Mouse (Mus musculus) T-helper 1 cell (primary cell): ENCODE data around the gene Hmx1.

Source experiments
- in situ Hi-C: fragments of 300-600 bp; cut with MboI, MseI; formaldehyde crosslinking; loops from one replicate; pipeline ENCODE4 v1.15.1; 2025; ENCODE audit warnings: high pct_unique_total_duplicates

Hmx1 gene

GRCm38 (mm10) chr5:35388491-35389111 lies at the start of gene Hmx1:
Gene Hmx1, plus strand, starts transcription at chr5:35389108.
- in situ Hi-C loops, result no loop called here

DNA sequence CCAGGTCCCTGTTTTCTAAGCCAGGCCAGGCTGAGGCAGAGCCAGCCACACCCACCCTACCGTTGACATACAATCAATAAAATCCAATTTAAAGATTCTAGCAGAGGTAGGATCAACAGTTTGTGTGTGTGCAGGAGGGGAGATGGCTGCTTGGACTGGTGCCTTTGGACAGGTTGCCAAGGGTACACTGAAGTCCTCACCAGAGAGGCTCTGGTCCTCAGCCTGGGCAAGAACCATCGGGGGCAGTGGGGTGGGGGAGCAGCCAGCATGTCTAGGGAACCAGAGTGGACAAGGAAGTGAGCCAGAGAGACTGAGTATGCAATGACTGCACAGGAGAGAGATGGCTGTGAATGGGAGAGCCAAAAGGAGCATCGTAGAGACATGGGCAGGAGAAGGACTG lies 43.8 kb upstream of the Hmx1 start:
- in situ Hi-C loops, result loop anchor here (5.0 kb wide), 1 partner anchor 53 kb away; no protein-coding TSS in a partner anchor

DNA sequence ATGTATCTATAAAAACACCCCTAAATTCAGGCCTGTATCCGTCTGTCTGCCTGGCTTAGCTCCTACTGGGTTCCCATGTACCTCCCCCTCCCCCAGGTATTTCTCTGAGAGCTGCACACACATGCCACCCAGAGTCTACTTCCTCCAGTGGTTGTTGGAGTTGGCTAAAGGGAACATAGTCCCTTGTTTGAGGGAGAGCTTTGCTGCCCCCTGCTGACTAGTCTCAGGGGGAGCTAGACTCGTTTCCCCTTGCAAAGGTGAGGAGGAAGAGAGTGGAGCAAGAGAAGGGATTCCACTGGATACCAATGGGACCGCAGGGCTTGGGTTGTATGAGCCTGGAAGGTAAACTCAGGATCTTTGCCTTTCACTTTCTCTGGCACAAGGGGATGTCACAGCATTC lies 40.1 kb upstream of the Hmx1 start:
- in situ Hi-C loops, result loop anchor here (5.0 kb wide), 1 partner anchor 56 kb away; no protein-coding TSS in a partner anchor

DNA sequence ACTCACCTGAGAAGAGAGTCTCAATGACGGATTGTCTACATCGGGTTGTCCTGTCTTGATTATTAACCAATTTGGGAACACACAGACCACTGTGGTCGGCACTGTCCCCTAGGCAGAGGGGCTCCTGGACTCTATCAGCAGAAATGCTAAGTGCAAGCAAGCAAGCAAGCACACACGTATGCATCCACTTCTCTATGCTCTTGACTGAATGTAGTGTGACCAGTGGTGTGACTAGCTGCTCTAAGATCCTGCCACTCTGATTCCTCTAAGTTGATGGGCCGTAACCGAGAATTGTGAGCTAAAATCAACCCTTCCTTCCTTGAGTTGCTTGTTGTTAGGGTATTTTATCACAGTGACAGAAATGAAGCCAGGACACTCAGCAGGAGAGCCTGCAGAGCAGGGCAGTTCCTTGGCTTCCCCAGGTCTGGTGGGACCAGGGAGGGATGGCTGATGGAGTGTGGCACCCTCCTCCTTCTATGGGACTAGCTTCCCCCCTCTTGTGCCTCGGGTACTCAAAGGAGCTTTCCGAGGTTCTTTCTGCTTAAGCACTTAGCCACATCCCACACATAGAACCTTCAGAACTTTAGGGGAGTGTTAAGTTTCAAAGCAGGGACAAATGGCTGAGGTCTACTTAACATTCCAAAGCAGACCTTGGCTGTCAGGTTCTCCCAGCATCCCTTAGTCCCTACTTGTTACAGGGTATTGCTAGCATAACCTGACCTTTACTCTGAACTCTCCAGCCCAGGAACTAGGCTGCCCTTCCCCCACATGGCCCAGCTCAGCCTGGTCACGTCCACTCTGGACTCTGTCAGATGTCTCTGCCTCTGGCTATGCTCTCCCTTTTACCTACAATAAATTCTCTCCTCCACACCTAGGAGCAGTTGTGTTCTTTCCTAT lies 31.1 kb upstream of the Hmx1 start:
- in situ Hi-C loops, result no loop called here

GRCm38 (mm10) chr5:35361570-35362284 lies 27.2 kb upstream of the Hmx1 start:
- in situ Hi-C loops, result loop anchor here (5.0 kb wide), 1 partner anchor 146 kb away; no protein-coding TSS in a partner anchor

DNA sequence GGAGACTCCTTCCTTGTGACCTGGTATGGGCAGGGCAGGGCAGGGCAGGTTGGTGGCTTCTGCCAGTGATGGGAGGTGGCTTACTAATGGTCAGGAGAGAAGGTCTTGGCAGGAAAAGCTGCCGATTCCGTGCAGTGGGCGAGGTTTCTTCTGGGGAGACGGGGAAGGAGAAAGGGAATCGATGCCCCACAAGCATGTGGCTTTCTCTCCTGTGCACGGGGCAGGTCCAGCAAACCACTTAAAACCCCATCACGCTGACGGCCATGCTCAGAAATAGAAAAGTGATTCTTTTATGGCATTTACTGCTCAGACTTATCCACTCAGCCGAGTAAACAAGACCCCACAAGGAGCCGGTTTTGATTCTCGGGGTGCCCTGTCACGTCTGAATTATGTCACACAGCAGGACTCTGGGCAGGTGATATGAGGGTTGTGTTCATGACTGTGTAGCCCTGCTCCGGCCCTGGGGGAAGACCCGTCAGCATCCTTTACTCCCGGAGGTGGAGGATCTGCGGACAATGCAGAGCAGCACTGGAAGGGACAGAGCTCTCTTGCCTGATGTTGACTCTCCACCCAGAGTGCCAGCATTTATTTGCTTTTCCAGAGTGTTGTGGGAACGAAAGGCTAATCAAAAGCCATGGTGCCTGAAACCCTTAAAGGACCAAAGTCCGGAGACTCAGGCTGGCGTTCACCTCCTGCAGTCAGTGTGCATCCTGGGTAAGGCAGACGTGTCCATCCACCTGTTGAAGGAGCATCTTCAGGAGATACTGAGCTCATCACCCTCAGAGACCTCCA lies 22.5 kb upstream of the Hmx1 start:
- in situ Hi-C loops, result no loop called here

DNA sequence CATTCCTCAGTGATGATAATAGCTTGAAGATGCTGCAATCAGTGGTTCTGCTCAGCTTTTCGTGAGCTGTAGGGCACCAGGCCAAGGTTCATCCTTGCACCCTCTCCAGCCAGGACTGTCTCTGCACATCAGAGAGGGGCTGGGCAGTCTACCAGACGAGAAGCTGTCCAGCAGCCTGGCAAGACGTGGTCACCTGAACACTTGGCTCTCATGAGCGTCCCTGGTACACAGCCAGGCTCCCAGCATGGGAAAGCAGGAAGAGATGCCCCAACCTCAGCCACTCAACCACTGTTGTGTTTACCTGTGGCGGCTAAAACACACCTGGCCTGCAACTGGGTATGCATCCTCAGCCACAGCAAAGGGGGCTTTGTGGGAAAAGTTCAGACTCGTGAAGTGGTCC lies 20.0 kb upstream of the Hmx1 start:
- in situ Hi-C loops, result no loop called here

- in situ Hi-C loops, result loop anchor here (10.0 kb wide), 1 partner anchor 1486 kb away; the partner anchor contains the start of gene Ppp2r2c
Measured at GRCm38 (mm10) chr5:35379066-35379465, 9.8 kb upstream of the Hmx1 start.

GRCm38 (mm10) chr5:35379815-35380214 lies 9.1 kb upstream of the Hmx1 start:
- in situ Hi-C loops, result loop anchor here (10.0 kb wide), 1 partner anchor 1485 kb away; the partner anchor contains the start of gene Ppp2r2c

GRCm38 (mm10) chr5:35387834-35388490 lies 946 bp upstream of the Hmx1 start:
- in situ Hi-C loops, result no loop called here

GRCm38 (mm10) chr5:35389441-35389840 lies 533 bp downstream of the Hmx1 start:
- in situ Hi-C loops, result no loop called here

GRCm38 (mm10) chr5:35389915-35390314 lies 1.0 kb downstream of the Hmx1 start:
- in situ Hi-C loops, result no loop called here

DNA sequence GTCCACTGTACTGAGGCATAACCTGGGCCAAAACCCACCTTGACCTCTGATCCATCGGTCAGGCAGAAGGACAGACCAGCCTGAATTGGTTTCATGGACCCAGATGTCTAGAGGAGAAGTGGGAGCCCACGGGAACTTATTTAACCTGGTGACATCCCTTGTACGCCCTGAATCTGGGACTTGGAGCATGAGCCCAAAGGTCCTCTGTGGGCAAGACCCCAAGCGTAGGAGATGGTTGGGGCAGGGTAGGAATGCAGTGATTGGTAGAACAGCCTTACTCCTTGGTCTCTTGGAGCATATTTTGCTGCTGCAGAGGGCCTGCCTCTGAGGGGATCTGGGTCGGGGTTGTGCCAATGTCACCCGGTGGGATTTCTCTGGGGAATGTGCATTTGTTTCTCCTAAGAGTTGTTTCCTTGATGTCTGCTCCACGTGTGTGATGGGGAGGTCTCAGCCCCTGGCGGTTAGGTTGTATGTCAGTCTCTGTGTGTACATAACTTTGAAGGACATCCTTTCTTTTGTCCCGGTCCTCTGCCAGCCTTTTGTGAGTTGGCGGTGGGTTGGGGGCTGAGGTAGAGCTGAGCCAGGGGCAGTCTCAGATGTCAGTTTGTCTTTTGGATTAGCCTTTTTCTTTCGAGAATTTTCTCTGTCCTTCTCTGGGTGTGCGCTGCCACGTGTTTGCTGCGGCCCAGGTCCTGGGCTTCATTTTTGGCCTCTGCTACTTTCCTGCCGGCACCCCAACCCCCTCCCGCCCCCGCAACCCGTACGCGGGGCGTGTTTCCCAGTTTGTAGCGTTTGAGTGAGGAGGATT lies 2.1 kb downstream of the Hmx1 start:
- in situ Hi-C loops, result no loop called here

- in situ Hi-C loops, result no loop called here
Measured at GRCm38 (mm10) chr5:35391656-35392333, 2.9 kb downstream of the Hmx1 start.

- in situ Hi-C loops, result no loop called here
Measured at GRCm38 (mm10) chr5:35392334-35392695, 3.4 kb downstream of the Hmx1 start.

DNA sequence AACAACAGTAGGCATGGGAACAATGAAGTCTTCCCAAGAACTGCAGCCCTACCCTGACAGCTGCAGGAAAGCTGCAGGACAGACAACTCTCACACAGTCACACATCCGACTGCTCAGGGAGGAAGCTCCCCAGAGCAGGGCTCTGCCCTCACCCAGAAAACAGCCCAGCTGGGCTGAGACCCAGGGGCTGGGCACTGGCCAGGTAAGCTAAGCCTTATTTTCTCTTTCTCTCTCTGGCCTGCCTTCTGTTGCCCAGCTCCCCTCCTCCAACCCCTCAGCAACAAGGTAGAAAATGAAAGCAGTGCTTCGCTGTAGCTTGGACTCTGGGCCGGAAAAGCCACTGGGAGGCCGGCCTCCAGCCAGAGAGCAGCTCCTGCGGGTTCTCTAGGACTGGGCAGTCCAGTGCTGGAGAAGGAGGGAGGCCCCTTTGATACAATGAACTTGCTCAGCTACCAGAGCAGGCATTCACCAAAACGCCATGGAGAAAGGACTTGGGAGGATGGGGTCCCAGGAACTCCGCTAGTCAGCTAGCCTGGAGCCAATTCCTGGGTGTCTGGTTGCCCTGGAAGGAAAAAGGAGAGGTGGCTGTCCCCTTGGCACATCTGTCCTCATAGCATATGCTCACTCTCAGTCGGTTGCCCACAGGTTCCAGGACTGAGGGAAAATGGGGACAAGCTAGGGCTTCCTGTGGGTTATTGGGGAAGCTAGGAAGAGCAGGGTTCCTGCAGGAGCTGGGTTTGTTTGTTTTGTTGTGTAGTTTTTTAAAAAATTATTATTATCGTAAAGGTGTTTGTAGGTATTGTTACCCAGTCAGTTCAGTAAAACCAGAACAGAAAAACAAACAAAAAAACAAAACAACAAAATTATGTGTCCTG lies 6.9 kb downstream of the Hmx1 start:
- in situ Hi-C loops, result no loop called here

- in situ Hi-C loops, result no loop called here
Measured at GRCm38 (mm10) chr5:35396976-35397641, 8.2 kb downstream of the Hmx1 start.
